In the genomic region with DNA sequence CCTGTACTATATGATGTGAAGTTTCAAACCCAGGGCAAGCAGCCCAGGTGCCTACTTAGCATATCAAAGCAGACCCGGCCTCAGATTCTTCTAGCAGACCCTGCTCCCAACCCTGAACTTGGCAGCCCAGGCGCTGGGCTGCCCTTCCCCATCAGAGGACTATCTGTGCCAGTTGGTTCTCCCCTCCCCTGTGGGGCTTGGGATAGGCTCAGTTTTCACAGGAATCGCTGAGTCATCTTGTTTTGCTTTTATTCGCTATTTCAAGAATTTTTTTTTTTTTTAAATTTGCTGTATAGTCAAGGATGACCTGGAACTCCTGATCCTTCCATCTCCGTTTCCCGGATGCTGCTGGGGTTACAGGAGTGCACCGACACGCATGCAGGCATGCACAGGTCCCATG, we compare ENCODE assay signal across 28 mouse cellular contexts. TPM values are rescaled to one million over a fixed set of nuclear protein-coding genes. Genes with fewer than 3 reads are reported as not detected.
DNase-seq lines count a peak whose midpoint lies in the region; ATAC-seq and TF ChIP-seq lines count a peak whose summit lies in the region.
"Had no signal": no experiment of that assay in that cellular context is flagged by ENCODE, and none has a peak within 500 bp of the region (broad histone marks: within the 10 kb centered on the region; RNA-seq: fewer than 3 reads in every experiment).

No protein-coding gene starts in this region.

- TF ChIP-seq EP300 in liver, postnatal 0 days (IDR thresholded peaks at IDR 0.05; ENCODE audit: low read depth): peak; percentile 76

- TF ChIP-seq POLR2A in thymus, adult 2 months (IDR thresholded peaks at IDR 0.05; ENCODE audit: control insufficient read depth, extremely low read depth, insufficient read depth, low read length, poor library complexity): no peak

- no peaks in the 10 kb centered on the region for H3K9me3 ChIP-seq in liver, postnatal 0 days (ENCODE audit: low read length)
- H3K9me3 ChIP-seq: heart, embryonic 13.5 days; hindbrain, embryonic 13.5 days had no signal

- H3K9ac ChIP-seq in liver, postnatal 0 days (replicated peaks): 0 out of 2 replicates have a peak overlapping the region, but pooled peaks have one; percentile 57
- H3K9ac ChIP-seq: heart, embryonic 13.5 days; hindbrain, embryonic 13.5 days had no signal

- peaks cover 28% of the 10 kb centered on the region for H3K4me1 ChIP-seq in liver, postnatal 0 days (ENCODE audit: insufficient read depth)
- no peaks in the 10 kb centered on the region for H3K4me1 ChIP-seq in thymus, adult 2 months (replicated peaks; ENCODE audit: control insufficient read depth, insufficient read depth, low read length)

- H3K4me3 ChIP-seq in liver, postnatal 0 days (ENCODE audit: low read depth, low read length): no peak overlapping the region
- no peak overlapping the region for H3K4me3 ChIP-seq in thymus, adult 2 months (ENCODE audit: control insufficient read depth, insufficient read depth, low read length)
- H3K4me3 ChIP-seq: heart, embryonic 13.5 days; hindbrain, embryonic 13.5 days; layer of hippocampus, adult 2 months had no signal

- WGBS in liver, postnatal 0 days (ENCODE audit: insufficient replicate concordance): 58% methylated on average over 8 of the region's 8 CpGs
- 62% methylated on average over 8 of the region's 8 CpGs for WGBS in thymus, adult 2 months

- ATAC-seq in liver, postnatal 0 days: peak; percentile 24
- ATAC-seq in granulocyte monocyte progenitor cell, adult 5-6 weeks (replicated peaks; ENCODE audit: poor library complexity, severe bottlenecking): no peak
- ATAC-seq: inflammation-experienced regulatory T-cells, adult 6 months; Patski had no signal

- DNase-seq in 416B (ENCODE audit: low read depth) (peak; percentile 45), liver (peak; percentile 82)
- DNase-seq in c-Kit-negative CD71-positive TER-119-positive erythroid progenitor cells, embryonic 14.5 days (ENCODE audit: low read depth, low spot score): peak; percentile 50
- DNase-seq in liver, postnatal 0 days: no peak
- DNase-seq in adrenal gland, postnatal 14 days: no peak
- DNase-seq in thymus, adult 2 months: no peak
- DNase-seq: adrenal gland, adult 8-10 months; cerebellum, adult 11-12 months; cerebellum, postnatal 36 days; heart, adult 18-20 months; kidney, adult 2 months; kidney, postnatal 10 days; left cerebral cortex, postnatal 4 days; lung, adult 18-20 months; lung, postnatal 14 days; retina, postnatal 1 day; thymus, postnatal 4 days had no signal

- TF ChIP-seq CTCF in liver, postnatal 0 days (IDR thresholded peaks at IDR 0.05; ENCODE audit: low read depth): no peak
- no peak for TF ChIP-seq CTCF in thymus, adult 2 months (IDR thresholded peaks at IDR 0.05; ENCODE audit: borderline replicate concordance, control insufficient read depth, extremely low read depth, insufficient read depth, low read length, poor library complexity)

- H3K4me2 ChIP-seq in liver, postnatal 0 days (ENCODE audit: low read depth, low read length): peak overlapping the region; percentile 65
- H3K4me2 ChIP-seq: hindbrain, embryonic 13.5 days; midbrain, embryonic 11.5 days had no signal

- peak overlapping the region; percentile 92 for H3K27ac ChIP-seq in liver, postnatal 0 days (ENCODE audit: low read depth)
- no peak overlapping the region for H3K27ac ChIP-seq in thymus, adult 2 months (ENCODE audit: control insufficient read depth, insufficient read depth, low read length)
- H3K27ac ChIP-seq: hindbrain, embryonic 13.5 days; layer of hippocampus, adult 2 months had no signal

- peaks cover 4% of the 10 kb centered on the region; the same call in 1 of the 2 replicates for H3K36me3 ChIP-seq in liver, postnatal 0 days (replicated peaks; ENCODE audit: insufficient read depth, low read length)
- no peaks in the 10 kb centered on the region for H3K36me3 ChIP-seq in thymus, adult 2 months (ENCODE audit: control insufficient read depth, insufficient read depth, low read length)
- H3K36me3 ChIP-seq: heart, embryonic 13.5 days; hindbrain, embryonic 13.5 days had no signal

- no peaks in the 10 kb centered on the region for H3K27me3 ChIP-seq in liver, postnatal 0 days (ENCODE audit: insufficient read depth, low read length)
- H3K27me3 ChIP-seq in thymus, adult 2 months (ENCODE audit: control insufficient read depth, insufficient read depth, low read length): no peaks in the 10 kb centered on the region
- H3K27me3 ChIP-seq: heart, embryonic 13.5 days; Patski had no signal

RNA-seq across cellular contexts. Expression of gene Tspo2, which starts 3.6 kb away (rescaled TPM):
- 61.1 and 65.2 TPM in 2 replicates for polyA plus RNA-seq in liver, postnatal 0 days (2015; fragmentation: Nextera tagmentation; extraction: Ambion mirVana)
- total RNA-seq in granulocyte monocyte progenitor cell, adult 5-6 weeks (2014; fragmentation: Nextera tagmentation): 0.26 and 2.5 TPM in 2 replicates
- total RNA-seq in granulocyte monocyte progenitor cell, adult 5-6 weeks (2017): 0.17 and 0.62 TPM in 2 replicates
- total RNA-seq in adrenal gland, postnatal 14 days (2021): 1.9 and 4.6 TPM in 2 replicates
- 0.22 and 0.31 TPM in 2 replicates for polyA plus RNA-seq in thymus, adult 2 months (2012; rRNA removed)
- total RNA-seq: gastrocnemius, adult 8-10 months; layer of hippocampus, adult 2 months had no signal
- polyA plus RNA-seq: frontal cortex, adult 2 months; inflammation-experienced regulatory T-cells, adult 6 months; testis, adult 2 months had no signal

RNA-seq across cellular contexts. Expression of gene Unc5cl, which starts 7.0 kb away (rescaled TPM):
- polyA plus RNA-seq in liver, postnatal 0 days (2015; fragmentation: Nextera tagmentation; extraction: Ambion mirVana): 0.68 and 0.92 TPM in 2 replicates
- 1.9 TPM in 1 of 2 replicates, not detected in the other for total RNA-seq in granulocyte monocyte progenitor cell, adult 5-6 weeks (2014; fragmentation: Nextera tagmentation)
- 0.21 and 0.43 TPM in 2 replicates for total RNA-seq in granulocyte monocyte progenitor cell, adult 5-6 weeks (2017)
- total RNA-seq in adrenal gland, postnatal 14 days (2021): 0.11 and 0.56 TPM in 2 replicates
- 68.1 and 72.7 TPM in 2 replicates for polyA plus RNA-seq in thymus, adult 2 months (2012; rRNA removed)
- total RNA-seq: adrenal gland, adult 8-10 months; gastrocnemius, adult 8-10 months had no signal
- polyA plus RNA-seq: midbrain, embryonic 11.5 days had no signal

RNA-seq across cellular contexts. Expression of gene Apobec2, which starts 14.9 kb away (rescaled TPM):
- polyA plus RNA-seq in liver, postnatal 0 days (2015; fragmentation: Nextera tagmentation; extraction: Ambion mirVana): 0.25 and 3.6 TPM in 2 replicates
- total RNA-seq in granulocyte monocyte progenitor cell, adult 5-6 weeks (2014; fragmentation: Nextera tagmentation): not detected in 2 replicates
- total RNA-seq in granulocyte monocyte progenitor cell, adult 5-6 weeks (2017): not detected in 2 replicates
- 2.3 and 3.0 TPM in 2 replicates for total RNA-seq in adrenal gland, postnatal 14 days (2021)
- 0.99 and 7.6 TPM in 2 replicates for polyA plus RNA-seq in thymus, adult 2 months (2012; rRNA removed)
- total RNA-seq: monocyte, adult 5-6 weeks had no signal

RNA-seq across cellular contexts. Expression of gene Oard1, which starts 37.9 kb away (rescaled TPM):
- 29.7 and 30.1 TPM in 2 replicates for polyA plus RNA-seq in liver, postnatal 0 days (2015; fragmentation: Nextera tagmentation; extraction: Ambion mirVana)
- 52.6 and 59.4 TPM in 2 replicates for total RNA-seq in granulocyte monocyte progenitor cell, adult 5-6 weeks (2014; fragmentation: Nextera tagmentation)
- 52.9 and 58.7 TPM in 2 replicates for total RNA-seq in granulocyte monocyte progenitor cell, adult 5-6 weeks (2017)
- total RNA-seq in adrenal gland, postnatal 14 days (2021): 18.7 and 22.9 TPM in 2 replicates
- polyA plus RNA-seq in thymus, adult 2 months (2012; rRNA removed): 12.0 TPM in 2 replicates

RNA-seq across cellular contexts. Expression of gene Nfya, which starts 38.0 kb away (rescaled TPM):
- 3.2 and 3.7 TPM in 2 replicates for polyA plus RNA-seq in liver, postnatal 0 days (2015; fragmentation: Nextera tagmentation; extraction: Ambion mirVana)
- 96.6 and 101 TPM in 2 replicates for total RNA-seq in granulocyte monocyte progenitor cell, adult 5-6 weeks (2014; fragmentation: Nextera tagmentation)
- total RNA-seq in granulocyte monocyte progenitor cell, adult 5-6 weeks (2017): 50.9 and 56.0 TPM in 2 replicates
- total RNA-seq in adrenal gland, postnatal 14 days (2021): 33.1 and 35.8 TPM in 2 replicates
- 210 and 244 TPM in 2 replicates for polyA plus RNA-seq in thymus, adult 2 months (2012; rRNA removed)

Comparison
In these comparisons a context has a peak if more than half of its experiments do, and no peak if none do; other contexts are left out.
1. DNase-seq: peak in 416B (single experiment), c-Kit-negative CD71-positive TER-119-positive erythroid progenitor cells, embryonic 14.5 days (single experiment) and liver (single experiment); none in liver, postnatal 0 days (single experiment), adrenal gland, postnatal 14 days (single experiment) and thymus, adult 2 months (single experiment).